Mouse (Mus musculus): ENCODE data around the gene Tgfbr2. TPM values are rescaled to one million over a fixed set of nuclear protein-coding genes. Genes with fewer than 3 reads are reported as not detected.
A peak's percentile ranks its signal among the peaks of the same experiment; 100 is the strongest.

Tgfbr2 gene
- polyA plus RNA-seq, 1 experiment from 2014 or later = 49.7 TPM

- H3K4me3 ChIP-seq (ENCODE audit: low read depth, low read length) = no peak overlapping the region
- H3K4me2 ChIP-seq (ENCODE audit: low read depth, low read length) = no peak overlapping the region
- H3K27ac ChIP-seq (replicated peaks; ENCODE audit: low read depth, low read length) = no peak overlapping the region
- ATAC-seq (ENCODE audit: low read depth) (no peak), DNase-seq (ENCODE audit: low spot score) (no peak)
- no peak overlapping the region for H3K9ac ChIP-seq (ENCODE audit: low read depth, low read length)
- H3K36me3 ChIP-seq (ENCODE audit: control insufficient read depth, insufficient read depth, low read length) = peaks cover 73% of the 10 kb centered on the region
- H3K9me3 ChIP-seq (ENCODE audit: control insufficient read depth, low read length) = no peaks in the 10 kb centered on the region
- H3K4me1 ChIP-seq (ENCODE audit: control insufficient read depth, insufficient read depth, low read length) = peaks cover 9% of the 10 kb centered on the region
- 63% methylated on average over 2 of the region's 2 CpGs for WGBS
- H3K27me3 ChIP-seq (replicated peaks; ENCODE audit: control insufficient read depth, insufficient read depth, low read length) = no peaks in the 10 kb centered on the region
Observed at GRCm38 (mm10) chr9:116128311-116128710, 46.8 kb downstream of the Tgfbr2 start.

DNA sequence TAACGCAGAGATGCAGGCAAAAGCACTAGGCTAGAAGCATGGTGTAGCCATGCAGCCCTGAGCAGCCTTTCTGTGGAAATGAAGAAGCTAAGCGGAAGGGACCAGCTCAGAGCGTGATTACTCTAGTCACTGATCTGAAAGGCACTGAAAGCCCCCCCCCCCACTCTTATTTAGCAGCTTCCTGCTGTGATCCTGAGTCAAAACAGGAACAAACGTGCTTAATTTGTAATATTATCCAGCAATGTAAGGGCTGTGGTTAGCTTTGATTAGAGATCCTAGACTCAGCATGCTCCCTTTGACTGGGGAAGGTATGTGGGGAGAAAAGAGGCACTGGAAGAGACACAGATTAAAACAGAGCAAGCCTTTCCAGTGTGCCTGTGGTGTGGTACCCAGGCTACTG, 48.7 kb downstream of the Tgfbr2 start:
- peak; percentile 19; the same call in 1 of the 2 replicates for ATAC-seq (ENCODE audit: low read depth)
- peak; percentile 34 for DNase-seq (ENCODE audit: low spot score)

DNA sequence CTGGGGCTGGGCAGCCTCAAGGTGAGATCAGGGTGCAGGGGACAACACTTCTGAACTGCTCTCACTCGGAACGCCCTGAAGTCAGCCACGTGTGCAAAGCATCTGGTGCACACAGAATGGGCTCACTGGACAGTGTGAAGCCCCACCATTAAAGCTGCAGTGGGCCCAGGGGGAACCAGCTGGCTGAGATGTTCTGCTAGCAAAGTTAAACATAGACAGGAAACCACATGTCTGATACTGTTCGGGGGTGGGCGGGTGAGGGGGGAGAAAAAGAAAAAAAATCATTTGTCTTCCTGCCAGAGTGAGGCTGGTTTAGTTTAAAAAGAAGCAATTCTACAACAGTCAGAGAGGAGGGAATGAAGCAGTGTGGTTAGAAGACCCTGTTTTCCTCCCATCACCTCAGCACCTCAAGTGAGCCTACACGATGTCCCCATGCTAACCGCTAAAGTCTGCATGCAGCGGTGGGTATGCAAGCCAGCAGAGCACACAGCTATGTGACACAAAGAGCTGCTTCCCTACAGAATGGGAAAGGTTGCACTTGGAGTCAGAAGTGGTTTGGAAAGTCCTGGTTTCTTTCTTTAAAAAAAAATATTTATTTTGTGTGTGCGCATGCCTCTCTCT, 52.1 kb downstream of the Tgfbr2 start:
- no peaks in the 10 kb centered on the region for H3K9me3 ChIP-seq (ENCODE audit: control insufficient read depth, low read length)
- no peak overlapping the region for H3K4me3 ChIP-seq (ENCODE audit: low read depth, low read length)
- WGBS = 27% methylated on average over 9 of the region's 9 CpGs
- peak; percentile 86 for ATAC-seq (ENCODE audit: low read depth)
- H3K4me1 ChIP-seq (ENCODE audit: control insufficient read depth, insufficient read depth, low read length) = peaks cover 17% of the 10 kb centered on the region
- H3K27ac ChIP-seq (replicated peaks; ENCODE audit: low read depth, low read length) = peak overlapping the region; percentile 89
- H3K27me3 ChIP-seq (replicated peaks; ENCODE audit: control insufficient read depth, insufficient read depth, low read length) = no peaks in the 10 kb centered on the region
- H3K4me2 ChIP-seq (ENCODE audit: low read depth, low read length) = no peak overlapping the region
- peak overlapping the region; percentile 36; the same call in 1 of the 2 replicates for H3K9ac ChIP-seq (ENCODE audit: low read depth, low read length)
- peaks cover 60% of the 10 kb centered on the region for H3K36me3 ChIP-seq (ENCODE audit: control insufficient read depth, insufficient read depth, low read length)
- peak; percentile 88 for DNase-seq (ENCODE audit: low spot score)

More for the DNA sequence above, 48.7 kb downstream of the Tgfbr2 start:
- H3K4me3 ChIP-seq (ENCODE audit: low read depth, low read length) = no peak overlapping the region
- H3K4me1 ChIP-seq (ENCODE audit: control insufficient read depth, insufficient read depth, low read length) = peaks cover 17% of the 10 kb centered on the region
- no peak overlapping the region for H3K4me2 ChIP-seq (ENCODE audit: low read depth, low read length)
- WGBS = 52% methylated on average over 4 of the region's 4 CpGs
- H3K27me3 ChIP-seq (replicated peaks; ENCODE audit: control insufficient read depth, insufficient read depth, low read length) = no peaks in the 10 kb centered on the region
- no peaks in the 10 kb centered on the region for H3K9me3 ChIP-seq (ENCODE audit: control insufficient read depth, low read length)
- no peak overlapping the region for H3K9ac ChIP-seq (ENCODE audit: low read depth, low read length)
- peaks cover 71% of the 10 kb centered on the region for H3K36me3 ChIP-seq (ENCODE audit: control insufficient read depth, insufficient read depth, low read length)
- H3K27ac ChIP-seq (replicated peaks; ENCODE audit: low read depth, low read length) = peak overlapping the region; percentile 17; the same call in 1 of the 2 replicates

DNA sequence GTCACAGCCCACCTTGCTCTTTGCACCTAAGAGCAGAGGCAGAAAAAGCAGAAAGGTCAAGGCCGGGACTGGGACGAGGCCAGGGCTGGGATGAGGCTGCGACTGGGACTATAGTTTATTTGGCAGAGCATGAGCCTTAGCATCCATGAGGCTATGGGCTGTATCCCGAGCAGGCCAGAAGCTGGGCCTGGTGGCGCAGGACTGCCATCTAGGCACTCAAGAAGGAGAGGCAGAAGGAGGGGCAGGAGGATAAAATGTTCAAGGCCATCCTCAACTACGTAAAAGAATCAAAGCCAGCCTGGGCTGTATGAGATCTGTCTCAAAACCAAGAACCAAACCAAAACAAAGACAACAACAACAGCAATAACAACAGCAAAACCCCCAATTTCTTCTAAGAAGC, 52.6 kb downstream of the Tgfbr2 start:
- Histone ChIP-seq H3K4me2 (ENCODE audit: low read depth, low read length) (no peak overlapping the region), H3K4me1 (ENCODE audit: control insufficient read depth, insufficient read depth, low read length) (peaks cover 17% of the 10 kb centered on the region), H3K4me3 (ENCODE audit: low read depth, low read length) (no peak overlapping the region), H3K27me3 (replicated peaks; ENCODE audit: control insufficient read depth, insufficient read depth, low read length) (no peaks in the 10 kb centered on the region), H3K9me3 (ENCODE audit: control insufficient read depth, low read length) (no peaks in the 10 kb centered on the region), H3K36me3 (ENCODE audit: control insufficient read depth, insufficient read depth, low read length) (peaks cover 57% of the 10 kb centered on the region), H3K27ac (replicated peaks; ENCODE audit: low read depth, low read length) (peak overlapping the region; percentile 89), H3K9ac (ENCODE audit: low read depth, low read length) (no peak overlapping the region)
- DNase-seq (ENCODE audit: low spot score) (peak; percentile 21), ATAC-seq (ENCODE audit: low read depth) (peak; percentile 27; the same call in 1 of the 2 replicates)
- WGBS = 66% methylated on average over 6 of the region's 6 CpGs

GRCm38 (mm10) chr9:116121472-116121871, 53.7 kb downstream of the Tgfbr2 start:
- H3K9me3 ChIP-seq (ENCODE audit: control insufficient read depth, low read length) = no peaks in the 10 kb centered on the region
- no peak overlapping the region for H3K4me2 ChIP-seq (ENCODE audit: low read depth, low read length)
- H3K36me3 ChIP-seq (ENCODE audit: control insufficient read depth, insufficient read depth, low read length) = peaks cover 50% of the 10 kb centered on the region
- WGBS = 65% methylated on average over 7 of the region's 7 CpGs
- ATAC-seq (ENCODE audit: low read depth) = no peak
- no peak overlapping the region for H3K9ac ChIP-seq (ENCODE audit: low read depth, low read length)
- H3K4me3 ChIP-seq (ENCODE audit: low read depth, low read length) = no peak overlapping the region
- H3K4me1 ChIP-seq (ENCODE audit: control insufficient read depth, insufficient read depth, low read length) = peaks cover 19% of the 10 kb centered on the region
- DNase-seq (ENCODE audit: low spot score) = peak; percentile 64
- no peak overlapping the region for H3K27ac ChIP-seq (replicated peaks; ENCODE audit: low read depth, low read length)
- no peaks in the 10 kb centered on the region for H3K27me3 ChIP-seq (replicated peaks; ENCODE audit: control insufficient read depth, insufficient read depth, low read length)

GRCm38 (mm10) chr9:116119990-116120389, 55.2 kb downstream of the Tgfbr2 start:
- Histone ChIP-seq H3K27ac (replicated peaks; ENCODE audit: low read depth, low read length) (no peak overlapping the region), H3K4me2 (ENCODE audit: low read depth, low read length) (no peak overlapping the region), H3K4me1 (ENCODE audit: control insufficient read depth, insufficient read depth, low read length) (peaks cover 24% of the 10 kb centered on the region), H3K9ac (ENCODE audit: low read depth, low read length) (no peak overlapping the region), H3K4me3 (ENCODE audit: low read depth, low read length) (no peak overlapping the region), H3K36me3 (ENCODE audit: control insufficient read depth, insufficient read depth, low read length) (peaks cover 42% of the 10 kb centered on the region), H3K9me3 (ENCODE audit: control insufficient read depth, low read length) (no peaks in the 10 kb centered on the region), H3K27me3 (replicated peaks; ENCODE audit: control insufficient read depth, insufficient read depth, low read length) (no peaks in the 10 kb centered on the region)
- no peak for ATAC-seq (ENCODE audit: low read depth)
- 92% methylated on average over 7 of the region's 7 CpGs for WGBS
- DNase-seq (ENCODE audit: low spot score) = no peak

- WGBS = 73% methylated on average over 8 of the region's 8 CpGs
- Histone ChIP-seq H3K27ac (replicated peaks; ENCODE audit: low read depth, low read length) (no peak overlapping the region), H3K4me2 (ENCODE audit: low read depth, low read length) (no peak overlapping the region), H3K4me3 (ENCODE audit: low read depth, low read length) (no peak overlapping the region), H3K4me1 (ENCODE audit: control insufficient read depth, insufficient read depth, low read length) (peaks cover 18% of the 10 kb centered on the region), H3K9me3 (ENCODE audit: control insufficient read depth, low read length) (no peaks in the 10 kb centered on the region), H3K9ac (ENCODE audit: low read depth, low read length) (no peak overlapping the region), H3K27me3 (replicated peaks; ENCODE audit: control insufficient read depth, insufficient read depth, low read length) (no peaks in the 10 kb centered on the region), H3K36me3 (ENCODE audit: control insufficient read depth, insufficient read depth, low read length) (peaks cover 39% of the 10 kb centered on the region)
- no peak for ATAC-seq (ENCODE audit: low read depth)
- no peak for DNase-seq (ENCODE audit: low spot score)
Observed at GRCm38 (mm10) chr9:116118332-116118872, 56.8 kb downstream of the Tgfbr2 start.

GRCm38 (mm10) chr9:116115875-116116274, 59.3 kb downstream of the Tgfbr2 start:
- no peak for DNase-seq (ENCODE audit: low spot score)
- H3K4me2 ChIP-seq (ENCODE audit: low read depth, low read length) = no peak overlapping the region
- peaks cover 7% of the 10 kb centered on the region; the same call in 1 of the 2 replicates for H3K4me1 ChIP-seq (ENCODE audit: control insufficient read depth, insufficient read depth, low read length)
- peak overlapping the region; percentile 67; the same call in 1 of the 2 replicates for H3K27ac ChIP-seq (replicated peaks; ENCODE audit: low read depth, low read length)
- H3K36me3 ChIP-seq (ENCODE audit: control insufficient read depth, insufficient read depth, low read length) = peaks cover 50% of the 10 kb centered on the region; the same call in 1 of the 2 replicates
- H3K9ac ChIP-seq (ENCODE audit: low read depth, low read length) = no peak overlapping the region
- H3K27me3 ChIP-seq (replicated peaks; ENCODE audit: control insufficient read depth, insufficient read depth, low read length) = no peaks in the 10 kb centered on the region
- H3K9me3 ChIP-seq (ENCODE audit: control insufficient read depth, low read length) = no peaks in the 10 kb centered on the region
- ATAC-seq (ENCODE audit: low read depth) = no peak
- 80% methylated on average over 7 of the region's 7 CpGs for WGBS
- no peak overlapping the region for H3K4me3 ChIP-seq (ENCODE audit: low read depth, low read length)

GRCm38 (mm10) chr9:116114339-116114738, 60.8 kb downstream of the Tgfbr2 start:
- no peak for ATAC-seq (ENCODE audit: low read depth)

More at GRCm38 (mm10) chr9:116114339-116114738, 60.8 kb downstream of the Tgfbr2 start:
- H3K4me1 ChIP-seq (ENCODE audit: control insufficient read depth, insufficient read depth, low read length) = peaks cover 7% of the 10 kb centered on the region; the same call in 1 of the 2 replicates
- H3K27me3 ChIP-seq (replicated peaks; ENCODE audit: control insufficient read depth, insufficient read depth, low read length) = no peaks in the 10 kb centered on the region
- no peak overlapping the region for H3K9ac ChIP-seq (ENCODE audit: low read depth, low read length)
- peaks cover 56% of the 10 kb centered on the region for H3K36me3 ChIP-seq (ENCODE audit: control insufficient read depth, insufficient read depth, low read length)
- no peak for DNase-seq (ENCODE audit: low spot score)
- no peak overlapping the region for H3K4me2 ChIP-seq (ENCODE audit: low read depth, low read length)
- no peak overlapping the region for H3K27ac ChIP-seq (replicated peaks; ENCODE audit: low read depth, low read length)
- H3K9me3 ChIP-seq (ENCODE audit: control insufficient read depth, low read length) = no peaks in the 10 kb centered on the region
- H3K4me3 ChIP-seq (ENCODE audit: low read depth, low read length) = no peak overlapping the region
- 58% methylated on average over 4 of the region's 4 CpGs for WGBS

All from embryonic facial prominence, embryonic 14.5 days (tissue).